Mouse (Mus musculus): ENCODE results near the gene Sla2.
"Not testable (repeated sequence)": the region's sequence is repeated elsewhere in the genome, so short reads cannot be mapped to it uniquely, and the experiment has no call there.

Sla2 gene

GRCm38 (mm10) chr2:156901344-156901743 lies 14.4 kb upstream of the Sla2 start:
- no peak for DNase-seq (ENCODE audit: low spot score)

GRCm38 (mm10) chr2:156899184-156899583 lies 12.2 kb upstream of the Sla2 start:
- no peak for DNase-seq (ENCODE audit: low spot score)

- DNase-seq (ENCODE audit: low spot score): no peak
Observed at GRCm38 (mm10) chr2:156898374-156898773, 11.4 kb upstream of the Sla2 start.

GRCm38 (mm10) chr2:156897034-156897433 lies 10.0 kb upstream of the Sla2 start:
- DNase-seq (ENCODE audit: low spot score): peak; percentile 26

GRCm38 (mm10) chr2:156896384-156896914 lies 9.5 kb upstream of the Sla2 start:
- no peak for DNase-seq (ENCODE audit: low spot score)

GRCm38 (mm10) chr2:156894496-156895265 lies 7.7 kb upstream of the Sla2 start:
- DNase-seq (ENCODE audit: low spot score): no peak

GRCm38 (mm10) chr2:156892821-156893220 lies 5.8 kb upstream of the Sla2 start:
- DNase-seq (ENCODE audit: low spot score): no peak

- DNase-seq (ENCODE audit: low spot score): no peak
Observed at GRCm38 (mm10) chr2:156892240-156892639, 5.2 kb upstream of the Sla2 start.

GRCm38 (mm10) chr2:156888490-156888889 lies 1.5 kb upstream of the Sla2 start:
- no peak for DNase-seq (ENCODE audit: low spot score)

GRCm38 (mm10) chr2:156886084-156886631 lies 834 bp downstream of the Sla2 start:
- no peak for DNase-seq (ENCODE audit: low spot score)

- DNase-seq (ENCODE audit: low spot score): not testable (repeated sequence)
Observed at GRCm38 (mm10) chr2:156885666-156886065, 1.3 kb downstream of the Sla2 start.

- DNase-seq (ENCODE audit: low spot score): no peak
Observed at GRCm38 (mm10) chr2:156884396-156885211, 2.4 kb downstream of the Sla2 start.

- DNase-seq (ENCODE audit: low spot score): no peak
Observed at GRCm38 (mm10) chr2:156882431-156883001, 4.5 kb downstream of the Sla2 start.

GRCm38 (mm10) chr2:156879541-156879940 lies 7.5 kb downstream of the Sla2 start:
- no peak for DNase-seq (ENCODE audit: low spot score)

- no peak for DNase-seq (ENCODE audit: low spot score)
Observed at GRCm38 (mm10) chr2:156877726-156878125, 9.3 kb downstream of the Sla2 start.

- no peak for DNase-seq (ENCODE audit: low spot score)
Observed at GRCm38 (mm10) chr2:156874760-156875510, 12.1 kb downstream of the Sla2 start.

GRCm38 (mm10) chr2:156874047-156874759 lies 12.8 kb downstream of the Sla2 start:
- DNase-seq (ENCODE audit: low spot score): no peak

- DNase-seq (ENCODE audit: low spot score): no peak
Observed at GRCm38 (mm10) chr2:156873629-156874028, 13.4 kb downstream of the Sla2 start.

GRCm38 (mm10) chr2:156870519-156870918 lies 16.5 kb downstream of the Sla2 start:
- no peak for DNase-seq (ENCODE audit: low spot score)

- no peak for DNase-seq (ENCODE audit: low spot score)
Observed at GRCm38 (mm10) chr2:156869554-156869953, 17.4 kb downstream of the Sla2 start.

GRCm38 (mm10) chr2:156868994-156869393 lies 18.0 kb downstream of the Sla2 start:
- no peak for DNase-seq (ENCODE audit: low spot score)

Measured in left cerebral cortex, adult 11 months (tissue).